Mouse (Mus musculus) neural tube, embryonic 11.5 days (tissue): Measurements from ENCODE around the gene Gm20388. TPM values are rescaled to one million over a fixed set of nuclear protein-coding genes. Genes with fewer than 3 reads are reported as not detected.

Experiments used
- ATAC-seq: fragments of 200-750 bp; cut with Nextera tagmentation; 2 replicates; pipeline ENCODE4 v1.8.0; 2017; ENCODE audit warnings: moderate number of reproducible peaks, mild to moderate bottlenecking, moderate TSS enrichment, moderate library complexity; ENCODE audit not compliant: insufficient read depth, low FRiP score, low TSS enrichment
- DNase-seq: peaks from one replicate; pipeline ENCODE4 v3.0.0-alpha.2; 2015; ENCODE audit warnings: low spot score
- H3K27ac ChIP-seq: fragments of 300-500 bp; sonication (generic); 2 replicates; pipeline ENCODE4 v1.5.1; 2014; ENCODE audit warnings: low read depth, mild to moderate bottlenecking, low read length
- H3K27me3 ChIP-seq: fragments of 300-500 bp; sonication (generic); 2 replicates; pipeline ENCODE4 v1.6.1; 2014; ENCODE audit warnings: mild to moderate bottlenecking, low read length, mixed read lengths; ENCODE audit not compliant: control insufficient read depth, insufficient read depth
- H3K36me3 ChIP-seq: fragments of 300-500 bp; sonication (generic); 2 replicates; pipeline ENCODE4 v1.6.1; 2014; ENCODE audit warnings: mild to moderate bottlenecking, low read length, moderate library complexity, mixed read lengths; ENCODE audit not compliant: control insufficient read depth, insufficient read depth
- H3K4me1 ChIP-seq: fragments of 300-500 bp; sonication (generic); 2 replicates; pipeline ENCODE4 v1.6.1; 2014; ENCODE audit warnings: low read length, mixed read lengths; ENCODE audit not compliant: control insufficient read depth, insufficient read depth
- H3K4me2 ChIP-seq: fragments of 300-500 bp; sonication (generic); 2 replicates; pipeline ENCODE4 v1.6.1; 2014; ENCODE audit warnings: low read depth, mild to moderate bottlenecking, moderate library complexity
- H3K4me3 ChIP-seq: fragments of 300-500 bp; sonication (generic); 2 replicates; pipeline ENCODE4 v1.5.1; 2014; ENCODE audit warnings: low read depth, low read length
- H3K9ac ChIP-seq: fragments of 300-500 bp; sonication (generic); 2 replicates; pipeline ENCODE4 v1.6.1; 2014; ENCODE audit warnings: mild to moderate bottlenecking, low read length
- H3K9me3 ChIP-seq: fragments of 300-500 bp; sonication (generic); 2 replicates; pipeline ENCODE4 v1.6.1; 2016; ENCODE audit warnings: low read length; ENCODE audit not compliant: control insufficient read depth
- WGBS: fragments of 180-500 bp; shearing (Covaris S2); extraction: QIAGEN DNeasy Blood & Tissue Kit; methylation state at CpG from one replicate; pipeline ENCODE4 v1.1.7; 2014; 5-methylcytosine and 5-hydroxymethylcytosine counted together
- polyA plus RNA-seq: library from polyadenylated mRNA; unstranded; fragments of >200 nt; fragmentation: Nextera tagmentation; extraction: Ambion mirVana; gene quantifications from 2 replicates; pipeline ENCODE4 v1.2.1, GENCODE M21; 2014

Gm20388 gene
- polyA plus RNA-seq, 1 experiment from 2014 or later = not detected

DNA sequence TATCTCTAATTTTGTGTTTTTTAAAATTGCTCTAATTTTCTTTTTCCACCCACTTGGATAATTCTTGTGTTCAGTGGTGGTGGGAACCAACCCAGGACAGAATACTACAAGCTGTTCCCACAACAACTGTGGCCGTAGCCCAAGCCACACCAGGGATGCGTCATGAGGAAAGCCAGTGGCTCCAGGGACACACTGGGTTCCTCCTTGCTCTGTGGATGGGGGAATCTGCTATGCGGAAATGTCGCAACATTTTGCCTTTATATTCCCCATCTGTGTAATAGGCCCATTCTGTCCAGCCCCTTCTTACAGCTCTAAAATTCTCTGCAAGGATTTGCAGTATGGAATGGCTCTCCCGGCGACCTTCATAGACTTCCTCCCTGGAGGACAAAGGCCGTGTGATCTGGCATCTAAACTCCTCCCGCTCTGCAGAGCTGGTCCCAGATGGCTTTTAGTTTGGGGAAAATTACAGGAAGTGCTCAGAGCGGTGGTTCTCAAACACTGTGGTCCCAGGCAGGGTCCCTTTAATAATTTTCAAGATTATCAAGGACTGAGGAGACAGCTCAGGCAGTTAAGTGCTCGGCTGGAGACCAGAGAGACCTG is 1270.7 kb downstream of the Gm20388 start:
- no peaks in the 10 kb centered on the region for H3K27me3 ChIP-seq
- ATAC-seq = no peak
- H3K36me3 ChIP-seq = no peaks in the 10 kb centered on the region
- H3K4me1 ChIP-seq = peaks cover 11% of the 10 kb centered on the region
- 57% methylated on average over 10 of the region's 10 CpGs for WGBS
- H3K27ac ChIP-seq = no peak overlapping the region
- H3K4me3 ChIP-seq = no peak overlapping the region
- no peak overlapping the region for H3K4me2 ChIP-seq
- H3K9me3 ChIP-seq = no peaks in the 10 kb centered on the region
- no peak overlapping the region for H3K9ac ChIP-seq
- no peak for DNase-seq

DNA sequence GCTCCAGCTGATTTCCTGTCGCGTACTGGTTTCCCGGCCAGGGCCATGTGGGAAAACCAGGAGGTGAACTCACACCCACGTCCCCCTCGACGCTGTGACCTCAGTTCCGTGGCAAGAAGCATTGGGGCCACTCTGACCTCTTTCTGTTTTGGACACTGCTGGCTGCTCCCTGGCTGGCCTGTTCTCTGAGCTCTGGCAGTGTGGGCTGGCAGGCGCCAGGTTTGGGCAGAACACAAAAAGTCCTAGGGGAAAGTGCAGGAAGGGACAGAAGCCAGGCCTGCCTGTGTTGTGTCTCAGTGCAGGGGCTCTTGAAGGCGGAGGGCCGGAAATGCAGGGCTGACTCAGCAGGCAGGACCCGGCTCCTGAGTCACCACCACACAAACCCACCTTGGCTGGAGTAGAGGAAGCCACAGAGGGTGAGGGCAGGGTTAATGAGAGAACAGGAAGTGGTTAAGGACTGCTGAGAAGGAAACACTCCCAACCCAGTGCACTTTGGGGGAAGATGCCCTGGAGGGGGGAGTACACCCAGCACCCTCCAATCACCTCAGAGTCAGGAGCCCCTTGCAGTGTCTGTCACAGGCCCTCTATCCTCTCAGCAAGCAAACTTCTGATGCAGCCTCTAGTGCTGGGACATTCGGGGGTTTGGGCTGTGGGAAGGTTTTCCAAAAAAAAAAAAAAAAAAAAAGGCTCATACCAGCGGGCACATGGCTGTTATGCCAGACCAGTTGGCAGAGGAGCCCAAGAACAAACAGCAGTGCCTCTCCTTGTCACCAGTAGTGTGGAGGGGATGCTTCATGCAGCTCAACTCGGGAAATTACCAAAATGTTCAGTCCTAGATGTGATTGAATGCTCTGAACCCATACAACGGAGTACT is 1277.1 kb downstream of the Gm20388 start:
- H3K4me2 ChIP-seq = no peak overlapping the region
- H3K4me3 ChIP-seq = no peak overlapping the region
- no peaks in the 10 kb centered on the region for H3K4me1 ChIP-seq
- H3K27ac ChIP-seq = no peak overlapping the region
- DNase-seq = no peak
- H3K9me3 ChIP-seq = no peaks in the 10 kb centered on the region
- ATAC-seq = no peak
- WGBS = 81% methylated on average over 15 of the region's 15 CpGs
- no peak overlapping the region for H3K9ac ChIP-seq
- H3K27me3 ChIP-seq = no peaks in the 10 kb centered on the region
- no peaks in the 10 kb centered on the region for H3K36me3 ChIP-seq

DNA sequence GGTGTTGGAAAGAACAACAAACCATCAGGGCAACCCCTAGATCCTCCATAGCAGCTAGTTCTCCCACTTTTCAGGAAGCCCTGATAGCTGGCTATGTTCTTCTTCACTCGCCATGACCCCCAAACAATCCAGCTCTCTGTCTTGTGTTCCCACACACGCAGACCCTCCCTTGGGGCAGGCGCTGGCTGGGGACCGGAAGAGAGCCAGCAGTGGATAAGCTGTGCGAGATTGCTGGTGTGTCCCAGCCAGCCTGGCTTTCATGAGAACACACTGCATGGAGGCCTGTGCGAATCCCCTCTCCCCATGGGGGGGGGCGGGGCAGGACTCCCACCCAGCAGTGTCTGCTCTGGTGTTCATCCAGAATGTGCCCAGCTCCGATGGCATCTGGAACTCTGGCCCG is 1278.4 kb downstream of the Gm20388 start:
- Histone ChIP-seq H3K4me2 (no peak overlapping the region), H3K4me3 (no peak overlapping the region), H3K9me3 (no peaks in the 10 kb centered on the region), H3K36me3 (no peaks in the 10 kb centered on the region), H3K27me3 (no peaks in the 10 kb centered on the region), H3K4me1 (no peaks in the 10 kb centered on the region), H3K27ac (no peak overlapping the region), H3K9ac (no peak overlapping the region)
- DNase-seq (no peak), ATAC-seq (no peak)
- 73% methylated on average over 9 of the region's 9 CpGs for WGBS

DNA sequence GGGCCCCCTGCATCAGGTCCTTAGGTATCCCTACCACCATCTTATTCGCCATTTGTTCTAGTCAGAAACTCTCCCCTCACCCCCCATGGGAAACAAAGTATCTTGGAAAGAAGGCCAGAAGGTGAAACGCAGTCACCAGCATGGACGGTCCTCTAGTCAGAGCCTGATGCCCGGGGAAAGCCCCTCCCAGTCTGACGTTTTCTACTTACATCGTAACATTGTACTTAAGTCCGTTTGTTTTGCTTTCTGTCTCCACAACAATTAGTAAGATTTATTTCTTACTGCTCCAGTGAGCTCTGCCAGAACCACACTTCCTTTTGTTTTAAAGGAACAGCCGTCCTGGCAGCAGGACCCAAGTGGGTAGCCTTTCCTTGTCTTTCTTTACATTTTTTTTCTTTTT is 1281.8 kb downstream of the Gm20388 start:
- Histone ChIP-seq H3K4me3 (no peak overlapping the region), H3K9ac (no peak overlapping the region), H3K4me2 (no peak overlapping the region), H3K9me3 (no peaks in the 10 kb centered on the region), H3K27ac (no peak overlapping the region), H3K4me1 (no peaks in the 10 kb centered on the region), H3K36me3 (no peaks in the 10 kb centered on the region), H3K27me3 (no peaks in the 10 kb centered on the region)
- no peak for ATAC-seq
- no peak for DNase-seq
- WGBS = 49% methylated on average over 8 of the region's 8 CpGs

DNA sequence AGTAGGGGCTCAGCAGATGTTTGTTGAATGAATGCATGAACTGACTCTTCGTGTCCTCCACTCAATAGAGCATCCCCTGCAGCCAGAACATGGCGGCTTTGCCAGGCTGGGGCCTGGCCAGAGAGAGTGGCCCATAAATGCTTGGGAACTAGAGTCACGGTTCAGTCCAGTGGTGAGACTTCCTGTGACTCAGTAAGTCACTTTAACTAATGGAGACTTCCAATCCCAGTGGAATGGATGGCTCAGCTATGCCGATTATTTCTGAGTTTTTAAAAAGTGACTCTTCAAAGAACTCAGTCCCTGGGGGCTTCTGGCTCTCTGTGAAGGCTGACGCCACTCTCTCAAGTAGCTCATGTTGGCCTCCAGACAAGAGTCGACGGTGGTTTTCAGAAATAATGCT is 1285.3 kb downstream of the Gm20388 start:
- no peak for DNase-seq
- 82% methylated on average over 7 of the region's 7 CpGs for WGBS
- Histone ChIP-seq H3K36me3 (no peaks in the 10 kb centered on the region), H3K4me1 (no peaks in the 10 kb centered on the region), H3K9ac (no peak overlapping the region), H3K27me3 (no peaks in the 10 kb centered on the region), H3K4me2 (no peak overlapping the region), H3K4me3 (no peak overlapping the region), H3K27ac (no peak overlapping the region), H3K9me3 (no peaks in the 10 kb centered on the region)
- ATAC-seq = no peak

DNA sequence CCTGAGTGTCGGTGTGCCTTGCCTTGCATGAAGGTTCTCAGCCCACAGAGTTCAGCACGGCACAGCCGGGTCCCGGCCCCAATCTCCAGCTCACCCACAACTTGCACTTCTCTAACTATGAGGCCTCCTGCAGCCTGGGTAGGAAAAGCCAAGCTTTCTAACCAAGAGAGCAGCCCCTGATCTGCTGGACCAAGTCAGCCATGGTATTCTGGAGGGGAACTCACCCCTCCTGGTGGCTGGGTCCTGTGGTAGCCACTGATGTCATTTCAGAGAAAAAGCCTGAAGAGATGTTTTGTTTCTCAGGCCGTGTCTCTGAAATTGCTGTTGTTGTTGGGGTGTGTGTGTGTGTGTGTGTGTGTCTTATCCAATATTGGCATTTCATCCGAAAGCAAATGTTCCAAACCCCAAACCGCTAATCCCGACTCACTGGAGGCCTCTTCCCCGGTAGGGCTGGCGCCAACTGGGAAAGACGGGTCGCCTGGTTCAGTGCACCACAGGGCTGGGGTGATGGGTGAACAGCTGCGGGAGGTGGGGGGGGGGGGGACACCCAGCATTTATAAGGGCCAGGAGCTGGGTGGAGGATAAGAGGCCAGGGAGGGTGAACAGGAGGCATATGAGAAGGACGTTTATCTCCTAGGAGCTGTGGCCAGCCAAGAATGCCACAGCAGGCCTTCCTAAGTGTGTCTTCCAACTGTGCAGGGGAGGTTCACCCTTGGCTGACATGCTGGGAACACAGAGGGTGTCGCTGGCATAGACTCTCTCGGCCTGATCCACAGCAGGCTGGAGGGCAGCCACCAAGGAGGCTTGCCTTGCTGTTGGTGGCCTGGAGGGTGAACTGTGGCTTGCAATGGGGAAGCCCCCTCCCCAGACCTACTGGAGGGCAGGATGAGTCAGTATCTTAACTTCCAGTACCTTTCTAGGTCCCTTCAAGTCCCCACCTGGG is 1286.4 kb downstream of the Gm20388 start:
- Histone ChIP-seq H3K4me3 (no peak overlapping the region), H3K27me3 (no peaks in the 10 kb centered on the region), H3K9me3 (no peaks in the 10 kb centered on the region), H3K4me1 (no peaks in the 10 kb centered on the region), H3K36me3 (no peaks in the 10 kb centered on the region), H3K9ac (no peak overlapping the region), H3K27ac (no peak overlapping the region), H3K4me2 (no peak overlapping the region)
- WGBS = 84% methylated on average over 16 of the region's 16 CpGs
- DNase-seq = no peak
- ATAC-seq = no peak

DNA sequence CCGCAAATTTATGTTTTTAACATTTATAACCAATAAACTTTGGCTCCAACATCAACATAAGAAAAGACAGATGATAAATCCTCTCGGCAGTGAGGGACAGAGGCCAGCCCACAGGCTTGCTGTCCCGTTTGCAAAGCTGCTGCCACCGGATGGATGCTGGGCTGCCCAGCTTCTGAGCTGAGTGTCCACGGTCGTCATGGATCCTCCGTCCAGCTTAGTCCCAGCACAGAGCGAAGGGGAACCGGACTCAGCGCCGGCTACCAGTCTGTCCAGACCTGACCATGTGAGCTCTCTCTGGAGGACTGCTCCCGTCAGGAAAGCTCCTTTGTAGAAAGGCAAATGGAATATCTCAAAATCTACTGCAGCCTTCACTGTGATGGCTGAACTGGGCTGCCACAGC is 1289.4 kb downstream of the Gm20388 start:
- no peak overlapping the region for H3K9ac ChIP-seq
- H3K27ac ChIP-seq = no peak overlapping the region
- no peaks in the 10 kb centered on the region for H3K9me3 ChIP-seq
- no peaks in the 10 kb centered on the region for H3K4me1 ChIP-seq
- DNase-seq (no peak), ATAC-seq (no peak)
- no peak overlapping the region for H3K4me2 ChIP-seq
- no peak overlapping the region for H3K4me3 ChIP-seq
- no peaks in the 10 kb centered on the region for H3K36me3 ChIP-seq
- no peaks in the 10 kb centered on the region for H3K27me3 ChIP-seq
- 61% methylated on average over 12 of the region's 12 CpGs for WGBS

DNA sequence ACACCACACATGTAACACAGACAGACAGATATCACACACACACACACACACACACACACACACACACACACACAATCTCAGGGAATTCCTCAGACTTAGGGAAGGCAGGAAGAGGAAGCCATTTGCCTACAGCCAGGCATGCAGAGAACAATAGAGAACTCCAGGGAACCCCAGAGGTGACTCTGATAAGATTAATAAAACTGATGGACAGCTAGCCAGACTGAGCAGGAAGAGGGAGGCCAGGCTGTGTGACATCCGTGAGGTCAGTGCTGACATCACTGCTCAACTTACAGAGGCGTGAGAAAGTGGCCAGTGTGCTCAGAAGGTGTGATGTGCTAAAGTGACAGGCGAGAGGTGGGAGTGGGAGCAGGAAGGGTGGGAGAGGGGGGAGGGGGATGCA is 1290.3 kb downstream of the Gm20388 start:
- Histone ChIP-seq H3K36me3 (no peaks in the 10 kb centered on the region), H3K4me1 (no peaks in the 10 kb centered on the region), H3K4me2 (no peak overlapping the region), H3K27me3 (no peaks in the 10 kb centered on the region), H3K4me3 (no peak overlapping the region), H3K27ac (no peak overlapping the region), H3K9me3 (no peaks in the 10 kb centered on the region), H3K9ac (no peak overlapping the region)
- ATAC-seq (no peak), DNase-seq (no peak)
- WGBS = 46% methylated on average over 3 of the region's 3 CpGs
